Mouse (Mus musculus) myocyte (in vitro differentiated cells): ENCODE results near the gene 2610028H24Rik.

Experiments used
- CEBPB ChIP-seq: IDR thresholded peaks from 2 replicates; pipeline ENCODE4 v1.6.1; 2011; ENCODE audit warnings: mild to moderate bottlenecking, moderate library complexity; ENCODE audit not compliant: poor library complexity, insufficient read depth, severe bottlenecking
- E2F4 ChIP-seq: IDR thresholded peaks from one replicate; pipeline ENCODE4 v1.6.1; 2011; ENCODE audit warnings: mild to moderate bottlenecking, control low read depth, moderate library complexity; ENCODE audit not compliant: insufficient read depth
- MAX ChIP-seq: IDR thresholded peaks from one replicate; pipeline ENCODE4 v1.6.1; 2011; ENCODE audit warnings: low read depth, mild to moderate bottlenecking, control low read depth
- MYOD1 ChIP-seq, 3 experiments: IDR thresholded peaks; one replicate each; pipeline ENCODE4 v1.6.1; 2011; ENCODE audit warnings: control low read depth in 2 of 3, low read depth in 2 of 3, mild to moderate bottlenecking in 2 of 3, moderate library complexity in 1 of 3; ENCODE audit not compliant: insufficient read length in 2 of 3, control insufficient read depth in 1 of 3
- MYOG ChIP-seq, 3 experiments: IDR thresholded peaks; one replicate each; pipeline ENCODE4 v1.6.1; 2011; ENCODE audit warnings: control low read depth in 2 of 3, low read depth in 2 of 3, mild to moderate bottlenecking in 2 of 3; ENCODE audit not compliant: insufficient read length in 2 of 3, control insufficient read depth in 1 of 3, insufficient read depth in 1 of 3
- POLR2A ChIP-seq: IDR thresholded peaks from one replicate; pipeline ENCODE4 v1.6.1; 2011; ENCODE audit warnings: low read depth, mild to moderate bottlenecking, control low read depth, moderate library complexity; ENCODE audit not compliant: insufficient read length
- POLR2AphosphoS2 ChIP-seq: IDR thresholded peaks from one replicate; pipeline ENCODE4 v1.6.1; 2011; ENCODE audit warnings: low read depth, control low read depth; ENCODE audit not compliant: insufficient read length
- REST ChIP-seq: IDR thresholded peaks from one replicate; pipeline ENCODE4 v1.6.1; 2011; ENCODE audit warnings: mild to moderate bottlenecking, control low read depth, moderate library complexity; ENCODE audit not compliant: insufficient read depth, insufficient read length
- TCF12 ChIP-seq: IDR thresholded peaks from one replicate; pipeline ENCODE4 v1.6.1; 2011; ENCODE audit warnings: mild to moderate bottlenecking, control low read depth; ENCODE audit not compliant: poor library complexity, insufficient read depth, severe bottlenecking
- TCF3 ChIP-seq: IDR thresholded peaks from one replicate; pipeline ENCODE4 v1.6.1; 2011; ENCODE audit warnings: low read depth, control low read depth; ENCODE audit not compliant: insufficient read length
- USF1 ChIP-seq: IDR thresholded peaks from one replicate; pipeline ENCODE4 v1.6.1; 2011; ENCODE audit warnings: low read depth, mild to moderate bottlenecking, control low read depth, moderate library complexity

GRCm38 (mm10) chr10:76439107-76439890 lies 9.6 kb upstream of the 2610028H24Rik start:
- TF ChIP-seq MAX (no peak), POLR2AphosphoS2 (no peak), POLR2A (no peak), MYOG (IDR thresholded peaks at IDR 0.05; ENCODE audit: control insufficient read depth in 1 of 3, insufficient read depth in 1 of 3, insufficient read length in 2 of 3, low read depth in 2 of 3) (no peak), TCF12 (no peak), USF1 (no peak), E2F4 (no peak), CEBPB (no peak), TCF3 (no peak), REST (no peak), MYOD1 (IDR thresholded peaks at IDR 0.05; ENCODE audit: control insufficient read depth in 1 of 3, insufficient read length in 2 of 3, low read depth in 2 of 3) (no peak)
